Mouse (Mus musculus) kidney, adult 2 months (tissue): ENCODE data around the gene Pitpnm3.

Source experiments
- CTCF ChIP-seq: fragments of 200-500 bp; conservative IDR thresholded peaks from 2 replicates; pipeline ENCODE4 v1.5.1; 2011; ENCODE audit warnings: low read depth, mild to moderate bottlenecking, control low read depth, low read length, moderate library complexity, mixed read lengths; ENCODE audit not compliant: insufficient read depth, insufficient read length
- POLR2A ChIP-seq: fragments of 200-500 bp; IDR thresholded peaks from one replicate; pipeline ENCODE4 v1.6.1; 2011; ENCODE audit warnings: low read depth, low read length, control low read depth

- TF ChIP-seq CTCF (no peak), POLR2A (no peak)
These were observed 83.4 kb downstream of the Pitpnm3 start for GRCm38 (mm10) chr11:72052221-72052620.
